Mouse (Mus musculus) forebrain, embryonic 15.5 days (tissue): ENCODE measurements around the gene Pnkd. TPM values are rescaled to one million over a fixed set of nuclear protein-coding genes. Genes with fewer than 3 reads are reported as not detected.
A peak's percentile ranks its signal among the peaks of the same experiment; 100 is the strongest.
"Not testable (repeated sequence)": the region's sequence is repeated elsewhere in the genome, so short reads cannot be mapped to it uniquely, and the experiment has no call there.

ENCODE experiments used
- ATAC-seq: fragments of 200-750 bp; cut with Nextera tagmentation; replicated peaks from 2 replicates; pipeline ENCODE4 v1.8.0; 2017; ENCODE audit warnings: mild to moderate bottlenecking, moderate TSS enrichment, moderate library complexity
- H3K27ac ChIP-seq: fragments of 300-500 bp; sonication (generic); replicated peaks from 2 replicates; pipeline ENCODE4 v1.5.1; 2015; ENCODE audit warnings: mild to moderate bottlenecking, inconsistent platforms
- H3K27me3 ChIP-seq: fragments of 300-500 bp; sonication (generic); 2 replicates; pipeline ENCODE4 v1.6.1; 2015; ENCODE audit warnings: inconsistent platforms
- H3K36me3 ChIP-seq: fragments of 300-500 bp; sonication (generic); 2 replicates; pipeline ENCODE4 v1.6.1; 2015; ENCODE audit warnings: mild to moderate bottlenecking, inconsistent platforms
- H3K4me1 ChIP-seq: fragments of 300-500 bp; sonication (generic); 2 replicates; pipeline ENCODE4 v1.6.1; 2015; ENCODE audit warnings: inconsistent platforms
- H3K4me2 ChIP-seq: fragments of 300-500 bp; sonication (generic); replicated peaks from 2 replicates; pipeline ENCODE4 v1.6.1; 2015; ENCODE audit warnings: mild to moderate bottlenecking, inconsistent platforms
- H3K4me3 ChIP-seq: fragments of 300-500 bp; sonication (generic); 2 replicates; pipeline ENCODE4 v1.5.1; 2015; ENCODE audit warnings: mild to moderate bottlenecking, inconsistent platforms
- H3K9ac ChIP-seq: fragments of 300-500 bp; sonication (generic); replicated peaks from 2 replicates; pipeline ENCODE4 v1.6.1; 2015; ENCODE audit warnings: mild to moderate bottlenecking, inconsistent platforms
- H3K9me3 ChIP-seq: fragments of 300-500 bp; sonication (generic); 2 replicates; pipeline ENCODE4 v1.6.1; 2016; ENCODE audit warnings: inconsistent platforms
- WGBS: fragments of 180-500 bp; shearing (Covaris S2); methylation state at CpG from one replicate; pipeline ENCODE4 v1.1.7; 2015; ENCODE audit warnings: mixed read lengths; 5-methylcytosine and 5-hydroxymethylcytosine counted together
- polyA plus RNA-seq: library from polyadenylated mRNA; unstranded; fragments of >200 nt; fragmentation: Nextera tagmentation; extraction: Ambion mirVana; gene quantifications from 2 replicates; pipeline ENCODE4 v1.2.1, GENCODE M21; 2015

The Pnkd gene
- polyA plus RNA-seq, 1 experiment from 2014 or later = 99.2 TPM

DNA sequence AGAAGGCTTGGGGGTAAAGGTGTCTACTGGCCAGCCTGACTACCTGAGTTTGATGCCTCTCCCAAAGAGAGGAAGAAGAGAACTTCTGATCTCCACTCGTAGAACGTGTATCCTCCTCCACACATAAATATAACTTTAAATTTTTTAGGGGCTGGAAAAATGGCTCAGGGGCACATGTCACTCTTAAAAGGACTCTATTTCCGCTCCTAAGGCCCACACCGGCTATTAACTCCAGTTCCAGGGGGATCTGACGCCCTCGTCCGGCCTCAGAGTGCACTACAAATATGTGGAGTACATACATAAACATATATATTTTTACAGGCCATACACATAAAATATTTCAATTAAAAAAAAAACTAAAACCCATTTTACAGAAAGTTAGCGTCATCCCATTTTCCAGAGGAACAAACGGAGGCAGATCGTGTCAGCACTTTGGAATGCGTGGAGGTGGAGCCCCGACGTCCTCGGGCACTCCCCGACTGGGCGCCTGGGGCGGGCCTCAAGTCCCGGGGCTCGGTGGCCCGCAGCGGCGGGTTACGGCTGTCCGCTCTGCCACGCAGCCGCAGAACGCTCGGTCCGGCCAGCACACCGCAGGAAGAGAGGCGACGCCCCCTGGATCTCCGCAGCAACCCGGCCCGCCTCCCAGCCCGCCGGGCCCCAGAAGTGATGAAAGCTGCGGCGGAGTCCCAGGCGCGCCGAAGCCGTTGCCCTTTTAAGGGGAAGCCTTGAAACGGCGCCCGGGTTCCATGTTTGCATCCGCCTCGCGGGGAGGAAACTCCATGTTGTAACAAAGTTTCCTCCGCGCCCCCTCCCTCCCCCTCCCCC is 106.4 kb downstream of the Pnkd start, which contains the start of gene Ctdsp1:
Ctdsp1 (plus strand) TSS at position 586 of the 825 bp plus-strand sequence.
- peak; percentile 76 for ATAC-seq
- 0 out of 2 replicates have a peak, but pooled peaks cover 5% of the 10 kb centered on the region for H3K36me3 ChIP-seq
- peak within 1 kb of the TSS; percentile 61 for H3K4me3 ChIP-seq
- WGBS = 3% methylated on average over 51 of the region's 51 CpGs
- H3K4me2 ChIP-seq = peak within 1 kb of the TSS; percentile 81
- H3K27me3 ChIP-seq = no peaks in the 10 kb centered on the region
- H3K9me3 ChIP-seq = no peaks in the 10 kb centered on the region
- H3K27ac ChIP-seq = peak within 1 kb of the TSS; percentile 65
- peaks cover 45% of the 10 kb centered on the region for H3K4me1 ChIP-seq
- H3K9ac ChIP-seq = peak within 1 kb of the TSS; percentile 56

GRCm38 (mm10) chr1:74391844-74392441 is 107.2 kb downstream of the Pnkd start:
- Histone ChIP-seq H3K9me3 (no peaks in the 10 kb centered on the region), H3K4me2 (peak overlapping the region; percentile 81), H3K27ac (peak overlapping the region; percentile 65), H3K4me3 (peak overlapping the region; percentile 61), H3K4me1 (peaks cover 42% of the 10 kb centered on the region), H3K36me3 (0 out of 2 replicates have a peak, but pooled peaks cover 5% of the 10 kb centered on the region), H3K9ac (peak overlapping the region; percentile 56), H3K27me3 (no peaks in the 10 kb centered on the region)
- peak; percentile 33; the same call in 1 of the 2 replicates for ATAC-seq
- WGBS = under 1% methylated on average over 51 of the region's 63 CpGs

DNA sequence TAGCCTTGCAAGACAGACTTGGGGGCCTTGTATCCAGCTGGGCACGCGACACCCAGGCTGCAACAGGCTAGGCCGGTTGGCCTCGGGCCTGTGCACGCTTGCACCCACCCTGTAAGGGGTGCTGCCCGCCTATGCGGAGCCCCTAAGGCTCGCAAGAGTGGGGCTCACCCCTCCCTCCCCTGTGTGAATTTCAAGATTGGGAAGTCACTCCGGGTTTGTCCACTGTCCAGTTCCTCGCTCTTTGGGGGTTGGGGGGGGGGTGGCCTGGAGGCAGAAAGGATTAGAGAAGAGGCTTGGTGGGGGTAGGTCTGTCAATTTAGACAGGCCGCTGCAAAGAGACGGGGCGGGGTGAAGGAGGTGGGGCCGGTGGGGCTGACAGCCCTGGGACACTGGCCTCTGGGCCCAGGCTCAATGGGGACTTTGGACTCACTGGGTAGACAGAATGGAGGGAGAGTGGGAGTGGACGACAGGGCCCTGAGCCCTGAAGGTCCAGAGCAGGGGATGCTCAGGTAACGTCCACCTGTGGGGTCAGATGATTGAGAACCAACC is 107.8 kb downstream of the Pnkd start:
- H3K27ac ChIP-seq = peak overlapping the region; percentile 65; the same call in 1 of the 2 replicates
- H3K36me3 ChIP-seq = 0 out of 2 replicates have a peak, but pooled peaks cover 5% of the 10 kb centered on the region
- H3K4me2 ChIP-seq = peak overlapping the region; percentile 81
- H3K4me1 ChIP-seq = peaks cover 43% of the 10 kb centered on the region
- H3K9ac ChIP-seq = peak overlapping the region; percentile 56
- H3K4me3 ChIP-seq = peak overlapping the region; percentile 61
- no peaks in the 10 kb centered on the region for H3K9me3 ChIP-seq
- WGBS = 3% methylated on average over 16 of the region's 16 CpGs
- no peaks in the 10 kb centered on the region for H3K27me3 ChIP-seq
- ATAC-seq = 0 out of 2 replicates have a peak, but pooled peaks have one; percentile 5

DNA sequence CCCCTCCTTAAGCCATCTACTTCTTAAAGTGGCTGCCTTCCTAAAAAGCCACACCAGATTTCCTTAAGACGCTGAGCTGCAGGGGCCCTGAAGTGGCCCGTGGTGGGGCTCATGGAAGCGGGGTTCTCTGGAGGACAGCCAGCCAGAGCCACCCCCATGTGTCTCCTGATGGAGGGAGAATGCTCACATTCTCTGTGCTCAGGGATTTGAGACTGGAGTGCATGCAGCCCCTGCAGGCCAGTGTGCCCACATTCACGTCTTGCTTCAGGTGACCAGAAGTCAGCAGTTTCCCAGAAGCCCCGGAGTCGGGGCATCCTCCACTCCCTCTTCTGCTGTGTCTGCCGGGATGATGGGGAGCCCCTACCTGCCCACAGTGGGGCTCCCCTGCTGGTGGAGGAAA is 108.3 kb downstream of the Pnkd start:
- 24% methylated on average over 7 of the region's 7 CpGs for WGBS
- peak overlapping the region; percentile 56; the same call in 1 of the 2 replicates for H3K9ac ChIP-seq
- H3K4me3 ChIP-seq = peak overlapping the region; percentile 61

GRCm38 (mm10) chr1:74393697-74394096 is 109.0 kb downstream of the Pnkd start:
- no peaks in the 10 kb centered on the region for H3K9me3 ChIP-seq
- H3K27me3 ChIP-seq = no peaks in the 10 kb centered on the region
- ATAC-seq = no peak
- WGBS = 85% methylated on average over 9 of the region's 9 CpGs
- H3K4me1 ChIP-seq = peaks cover 49% of the 10 kb centered on the region
- no peak overlapping the region for H3K4me3 ChIP-seq
- no peak overlapping the region for H3K9ac ChIP-seq
- H3K4me2 ChIP-seq = peak overlapping the region; percentile 81; the same call in 1 of the 2 replicates
- H3K36me3 ChIP-seq = 0 out of 2 replicates have a peak, but pooled peaks cover 5% of the 10 kb centered on the region
- no peak overlapping the region for H3K27ac ChIP-seq

More for the DNA sequence above, 108.3 kb downstream of the Pnkd start:
- ATAC-seq = no peak
- Histone ChIP-seq H3K4me1 (peaks cover 47% of the 10 kb centered on the region), H3K9me3 (no peaks in the 10 kb centered on the region), H3K36me3 (0 out of 2 replicates have a peak, but pooled peaks cover 5% of the 10 kb centered on the region), H3K27ac (no peak overlapping the region), H3K27me3 (no peaks in the 10 kb centered on the region), H3K4me2 (peak overlapping the region; percentile 81)

DNA sequence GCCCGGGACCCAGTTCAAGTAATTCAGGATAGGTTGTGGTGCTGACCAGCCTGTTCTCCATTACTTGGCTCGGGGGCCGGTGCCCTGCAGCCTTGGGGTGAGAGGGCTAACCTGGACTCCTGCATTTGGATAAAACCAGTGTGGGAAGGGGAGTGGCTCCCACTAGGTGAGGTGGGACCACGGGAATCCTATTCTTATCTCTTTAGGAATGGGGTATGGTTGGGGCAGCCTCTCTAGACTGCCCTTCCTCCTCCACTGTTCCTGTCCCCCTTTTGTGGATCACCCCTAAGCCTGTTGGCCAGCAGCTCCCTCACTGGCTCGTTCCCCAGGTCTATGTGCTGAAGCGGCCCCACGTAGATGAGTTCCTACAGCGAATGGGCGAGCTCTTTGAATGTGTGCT is 109.6 kb downstream of the Pnkd start:
- Histone ChIP-seq H3K9ac (no peak overlapping the region), H3K4me2 (no peak overlapping the region), H3K27me3 (no peaks in the 10 kb centered on the region), H3K9me3 (no peaks in the 10 kb centered on the region), H3K4me1 (peaks cover 49% of the 10 kb centered on the region), H3K36me3 (0 out of 2 replicates have a peak, but pooled peaks cover 5% of the 10 kb centered on the region), H3K27ac (no peak overlapping the region), H3K4me3 (no peak overlapping the region)
- no peak for ATAC-seq
- 94% methylated on average over 9 of the region's 9 CpGs for WGBS

DNA sequence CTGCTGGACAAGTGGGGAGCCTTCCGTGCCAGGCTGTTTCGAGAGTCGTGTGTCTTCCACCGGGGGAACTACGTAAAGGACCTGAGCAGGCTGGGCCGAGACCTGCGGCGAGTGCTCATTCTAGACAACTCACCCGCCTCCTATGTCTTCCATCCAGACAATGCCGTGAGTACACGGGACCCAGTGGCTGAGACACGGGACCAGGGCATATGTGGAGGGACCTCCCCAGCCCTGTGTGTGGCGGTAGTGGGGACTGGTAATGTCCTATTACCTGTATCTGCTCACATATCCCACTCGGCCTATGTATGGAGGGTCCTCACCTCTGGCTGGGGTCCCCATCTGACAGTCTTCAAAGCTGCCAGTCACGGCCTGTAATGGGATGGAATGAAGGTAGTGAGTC is 110.1 kb downstream of the Pnkd start:
- H3K27me3 ChIP-seq = no peaks in the 10 kb centered on the region
- H3K9me3 ChIP-seq = no peaks in the 10 kb centered on the region
- no peak overlapping the region for H3K4me3 ChIP-seq
- H3K4me1 ChIP-seq = peaks cover 46% of the 10 kb centered on the region
- H3K4me2 ChIP-seq = no peak overlapping the region
- no peak overlapping the region for H3K9ac ChIP-seq
- H3K27ac ChIP-seq = no peak overlapping the region
- WGBS = 92% methylated on average over 15 of the region's 15 CpGs
- ATAC-seq = no peak
- 0 out of 2 replicates have a peak, but pooled peaks cover 5% of the 10 kb centered on the region for H3K36me3 ChIP-seq

DNA sequence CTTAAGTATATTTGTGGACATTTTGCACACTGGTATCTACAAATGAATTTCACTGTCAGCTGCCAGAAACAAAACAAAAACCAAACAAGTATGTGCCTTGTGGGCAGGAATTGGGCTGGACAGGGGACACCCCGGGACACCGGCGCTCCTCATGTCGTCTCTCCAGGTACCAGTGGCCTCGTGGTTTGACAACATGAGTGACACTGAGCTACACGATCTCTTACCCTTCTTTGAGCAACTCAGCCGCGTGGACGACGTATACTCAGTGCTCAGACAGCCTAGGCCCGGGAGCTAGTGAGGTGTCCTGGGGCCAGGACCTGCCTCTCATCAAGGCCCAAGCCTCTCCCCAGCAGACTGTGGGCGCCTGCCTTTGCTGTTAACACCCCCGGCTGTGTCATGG is 110.6 kb downstream of the Pnkd start:
- H3K27ac ChIP-seq = no peak overlapping the region
- H3K9me3 ChIP-seq = no peaks in the 10 kb centered on the region
- no peaks in the 10 kb centered on the region for H3K27me3 ChIP-seq
- WGBS = 85% methylated on average over 13 of the region's 13 CpGs
- no peak overlapping the region for H3K4me3 ChIP-seq
- H3K4me2 ChIP-seq = no peak overlapping the region
- peaks cover 42% of the 10 kb centered on the region for H3K4me1 ChIP-seq
- ATAC-seq = no peak
- H3K9ac ChIP-seq = no peak overlapping the region
- 0 out of 2 replicates have a peak, but pooled peaks cover 5% of the 10 kb centered on the region for H3K36me3 ChIP-seq

- not testable (repeated sequence) for ATAC-seq, H3K9me3 ChIP-seq, H3K27me3 ChIP-seq, H3K36me3 ChIP-seq
- Histone ChIP-seq H3K4me1 (peaks cover 30% of the 10 kb centered on the region), H3K4me2 (peak overlapping the region; percentile 93), H3K4me3 (peak overlapping the region; percentile 59), H3K27ac (peak overlapping the region; percentile 23; the same call in 1 of the 2 replicates), H3K9ac (peak overlapping the region; percentile 51; the same call in 1 of the 2 replicates)
- 6% methylated on average over 12 of the region's 12 CpGs for WGBS
These were observed 111.9 kb downstream of the Pnkd start for GRCm38 (mm10) chr1:74396456-74397222.

DNA sequence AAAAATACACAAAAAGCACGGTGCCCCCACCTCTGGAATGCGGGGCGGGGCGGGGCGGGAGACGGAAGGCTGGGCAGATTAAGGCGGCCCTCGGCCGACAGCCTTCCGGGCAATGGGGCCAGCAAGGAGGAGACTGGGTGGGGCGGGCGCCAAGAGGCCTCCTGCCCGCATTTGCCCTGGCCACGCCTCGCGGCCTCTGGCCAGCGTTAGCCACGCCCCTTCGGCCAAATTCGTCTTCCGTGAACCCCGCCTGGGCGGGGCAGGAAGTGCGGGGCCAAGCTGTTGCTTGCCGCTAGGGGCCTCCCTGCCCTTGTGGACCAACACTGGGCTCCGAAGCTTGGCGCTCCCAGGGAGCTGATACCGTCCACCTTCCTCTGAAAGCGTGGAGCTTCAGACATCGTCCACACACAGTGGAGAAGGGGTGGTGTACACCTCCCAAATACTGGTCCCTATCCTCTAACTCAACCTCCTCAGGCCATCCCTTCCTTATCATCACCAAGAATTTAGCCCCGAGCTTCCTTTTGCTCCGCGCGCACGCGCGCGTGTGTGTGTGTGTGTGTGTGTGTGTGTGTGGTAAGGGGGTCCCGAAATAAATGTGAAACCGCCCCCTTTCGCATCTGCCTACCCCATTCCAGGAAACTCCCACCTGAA is 112.7 kb downstream of the Pnkd start:
- Histone ChIP-seq H3K4me3 (peak overlapping the region; percentile 59), H3K9me3 (no peaks in the 10 kb centered on the region), H3K36me3 (0 out of 2 replicates have a peak, but pooled peaks cover 5% of the 10 kb centered on the region), H3K9ac (peak overlapping the region; percentile 51), H3K4me1 (peaks cover 26% of the 10 kb centered on the region), H3K27ac (peak overlapping the region; percentile 63), H3K4me2 (peak overlapping the region; percentile 93), H3K27me3 (no peaks in the 10 kb centered on the region)
- WGBS = under 1% methylated on average over 41 of the region's 41 CpGs
- ATAC-seq = peak; percentile 84
